Mouse (Mus musculus): ENCODE data around the gene Prpf8.
A peak's percentile ranks its signal among the peaks of the same experiment; 100 is the strongest.
"Not testable (repeated sequence)": the region's sequence is repeated elsewhere in the genome, so short reads cannot be mapped to it uniquely, and the experiment has no call there.

The Prpf8 gene

DNA sequence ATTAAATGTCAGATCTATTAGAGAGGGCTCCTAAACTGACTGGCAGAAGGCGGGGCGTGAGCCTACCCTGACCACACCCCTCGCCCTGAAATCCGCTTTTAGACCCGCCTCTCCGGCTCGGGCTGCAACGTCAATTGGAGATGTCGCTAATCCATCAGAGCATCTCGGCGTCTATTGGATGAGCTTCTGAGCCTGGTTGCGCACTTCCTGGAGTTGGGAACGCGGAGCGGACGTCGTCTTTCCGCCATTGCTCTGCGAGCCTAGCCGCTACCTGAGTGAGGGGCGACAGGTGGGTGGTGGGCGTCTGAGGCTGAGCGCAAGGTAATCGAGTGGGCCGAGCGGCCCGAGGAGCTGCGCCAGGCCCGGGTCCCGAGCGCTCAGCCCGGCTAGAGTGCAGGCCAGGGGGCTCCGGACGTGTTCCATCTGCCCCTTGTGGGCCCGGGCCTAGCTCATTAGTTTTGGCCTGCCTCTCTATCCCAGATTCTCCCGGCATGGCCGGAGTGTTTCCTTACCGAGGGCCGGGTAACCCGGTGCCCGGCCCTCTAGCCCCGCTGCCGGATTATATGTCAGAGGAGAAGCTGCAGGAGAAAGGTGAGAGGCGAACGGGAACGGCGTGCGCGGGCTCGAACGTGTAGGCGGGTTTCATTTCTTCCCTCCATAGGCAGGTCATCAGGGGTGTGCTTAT, at the start of gene Prpf8:
Gene Prpf8, plus strand, starts transcription at position 216 of the 685 bp plus-strand sequence.
- DNase-seq (ENCODE audit: low read depth, low spot score) = peak; percentile 96

DNA sequence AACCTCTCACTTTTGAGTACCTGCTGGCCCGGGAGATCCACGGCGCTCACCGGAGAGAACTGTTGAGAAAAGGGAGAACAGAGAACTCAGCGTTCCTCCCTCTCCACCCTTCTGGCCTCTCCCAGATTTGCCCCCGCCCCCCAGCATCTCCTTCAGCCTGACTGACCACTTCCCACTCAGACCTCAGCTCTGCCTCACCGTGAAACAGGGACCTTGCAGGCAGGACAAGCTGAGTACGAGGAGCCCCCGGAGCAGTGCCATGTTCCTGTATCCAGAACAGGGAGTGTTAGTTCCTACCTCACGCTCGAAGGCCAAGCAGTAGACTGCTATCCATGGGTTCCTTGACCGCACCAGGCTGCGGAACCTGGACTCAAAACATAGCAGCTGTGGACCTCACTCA, 48.4 kb upstream of the Prpf8 start:
- DNase-seq (ENCODE audit: low read depth, low spot score) = no peak

DNA sequence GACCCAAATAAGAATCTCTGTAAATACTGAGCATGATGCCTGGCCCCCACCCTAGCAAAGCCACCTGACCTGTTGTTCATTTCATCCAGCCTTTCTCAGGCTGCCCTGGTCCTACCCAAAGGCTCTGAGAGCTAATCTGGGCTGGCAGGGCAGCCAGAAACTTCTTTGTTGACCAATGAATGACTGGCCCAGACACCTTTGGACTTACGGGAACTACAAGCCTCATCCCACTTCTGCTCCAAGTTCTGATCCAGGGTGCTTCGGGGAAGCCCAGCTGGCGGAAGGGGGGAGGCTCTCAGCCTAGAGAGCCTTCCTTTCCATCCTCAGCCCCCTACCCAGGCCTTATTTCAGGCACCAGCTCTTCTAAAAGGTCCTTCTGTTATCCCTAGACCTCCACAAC, 47.8 kb upstream of the Prpf8 start:
- no peak for DNase-seq (ENCODE audit: low read depth, low spot score)

DNA sequence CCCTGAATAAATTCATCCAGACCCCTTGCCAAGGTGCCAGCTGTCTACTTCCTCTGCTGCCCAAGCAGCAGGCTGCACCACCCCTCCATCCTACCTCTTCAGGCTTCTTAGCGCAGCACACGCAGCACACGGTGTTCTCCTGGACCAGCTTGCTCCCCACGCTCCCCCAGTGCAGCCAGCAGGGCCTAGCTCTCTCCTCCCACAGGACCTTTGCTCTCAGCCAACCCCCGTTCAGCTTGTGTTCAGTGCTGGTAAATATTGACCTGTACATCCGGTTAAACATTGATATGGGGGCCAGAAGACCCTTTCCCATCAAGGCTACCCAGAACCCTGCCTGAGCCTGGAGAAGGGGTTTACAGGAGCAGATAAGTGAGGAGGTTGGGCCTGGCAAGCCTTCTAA, 47.3 kb upstream of the Prpf8 start, which contains the start of gene Serpinf2:
Gene Serpinf2, minus strand, starts transcription at position 229 of the 400 bp plus-strand sequence.
- no peak for DNase-seq (ENCODE audit: low read depth, low spot score)

DNA sequence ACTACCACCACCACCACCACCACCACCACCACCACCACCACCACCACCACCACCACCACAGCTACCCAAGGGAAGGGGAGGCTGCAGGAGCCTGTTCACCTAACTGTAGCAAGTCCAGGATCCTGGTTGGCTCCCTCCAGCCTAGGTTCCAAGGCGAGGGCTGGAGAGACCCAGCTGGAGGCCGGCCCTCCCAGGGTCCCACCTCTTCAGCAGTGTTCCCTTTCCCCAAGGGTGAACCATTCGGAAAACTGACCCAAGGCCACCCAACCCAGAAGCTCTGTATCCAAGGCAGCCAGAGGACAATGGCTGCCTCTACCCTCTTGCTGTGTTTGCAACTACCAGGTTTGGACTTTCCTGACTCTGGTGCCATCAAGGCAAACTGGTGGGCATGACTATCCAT, 46.7 kb upstream of the Prpf8 start:
- DNase-seq (ENCODE audit: low read depth, low spot score) = no peak

DNA sequence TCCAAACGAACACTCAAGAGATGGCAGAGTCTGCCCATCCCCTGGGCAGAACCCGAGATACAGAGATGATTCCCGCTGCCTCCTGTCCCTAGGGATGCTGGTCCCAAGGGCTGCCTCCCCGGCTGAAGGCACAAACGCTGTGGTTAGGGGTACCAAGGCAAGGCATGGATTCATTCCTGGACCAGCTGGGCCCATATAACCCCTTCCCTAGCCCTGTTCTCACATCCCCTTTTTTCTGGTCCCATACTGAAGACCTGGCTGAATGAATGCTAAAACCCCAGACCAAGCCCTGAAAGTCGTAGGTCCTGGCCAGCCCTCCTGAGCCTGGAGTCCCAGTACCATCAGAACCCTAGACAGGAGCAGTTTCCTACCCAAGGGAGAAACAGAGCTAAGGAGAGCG, 45.6 kb upstream of the Prpf8 start:
- no peak for DNase-seq (ENCODE audit: low read depth, low spot score)

DNA sequence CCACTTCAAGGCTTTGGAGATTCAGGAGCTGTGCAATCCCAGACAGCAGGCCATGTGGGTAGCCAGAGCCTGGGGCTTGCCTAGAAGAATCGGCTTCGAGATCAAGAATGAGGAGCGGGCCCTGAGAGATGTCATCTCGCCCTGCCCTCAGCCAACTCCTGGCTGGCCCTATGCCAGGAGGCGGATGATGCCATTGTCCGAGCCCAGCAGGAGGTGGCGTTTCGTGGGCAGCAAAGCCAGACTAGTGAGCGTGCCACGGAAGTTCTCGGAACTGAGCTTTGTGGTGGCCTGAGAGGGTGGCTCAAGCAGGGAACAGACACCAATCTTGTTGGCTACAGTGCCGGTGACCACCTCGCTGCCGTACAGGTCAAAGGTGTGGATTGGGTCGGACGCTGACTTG, 45.0 kb upstream of the Prpf8 start:
- no peak for DNase-seq (ENCODE audit: low read depth, low spot score)

DNA sequence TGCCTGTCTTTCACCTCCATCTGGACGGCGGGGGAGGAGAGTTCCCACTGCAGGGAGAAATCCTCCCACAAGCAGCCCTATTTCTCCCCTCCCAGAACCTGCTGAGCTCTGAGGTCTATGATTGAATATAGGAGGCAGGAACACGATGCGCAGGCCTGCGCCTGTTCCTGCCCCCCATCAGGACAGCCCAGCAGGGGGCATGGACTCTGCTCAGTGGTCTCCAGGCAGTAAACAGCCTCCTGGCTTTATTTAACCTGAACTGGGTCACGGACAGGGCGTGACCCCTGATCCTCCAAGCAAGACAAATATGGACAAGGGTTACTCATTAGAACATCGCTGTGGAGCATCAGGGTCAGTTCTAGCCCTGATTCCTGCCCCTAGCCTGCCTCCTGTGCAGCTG, 42.9 kb upstream of the Prpf8 start:
- no peak for DNase-seq (ENCODE audit: low read depth, low spot score)

DNA sequence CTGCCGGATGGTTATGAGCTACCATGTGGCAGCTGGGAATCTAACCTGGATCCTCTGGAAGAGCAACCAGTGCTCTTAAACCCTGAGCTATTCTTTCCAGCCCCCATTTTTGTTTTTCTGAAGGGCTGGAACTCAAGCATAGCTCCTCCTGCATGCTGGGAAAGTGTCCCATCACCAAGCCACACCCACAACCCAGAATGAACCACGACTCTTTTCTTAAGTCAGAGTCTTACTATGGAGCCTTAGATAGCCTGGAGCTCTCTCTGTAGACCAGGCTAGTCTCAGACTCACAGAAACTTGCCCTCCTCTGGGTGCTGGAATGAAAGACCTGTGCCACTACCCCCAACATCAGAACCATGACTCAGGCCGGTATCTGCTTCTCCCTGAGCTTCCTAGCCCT, 38.0 kb upstream of the Prpf8 start:
- peak; percentile 64 for DNase-seq (ENCODE audit: low read depth, low spot score)

DNA sequence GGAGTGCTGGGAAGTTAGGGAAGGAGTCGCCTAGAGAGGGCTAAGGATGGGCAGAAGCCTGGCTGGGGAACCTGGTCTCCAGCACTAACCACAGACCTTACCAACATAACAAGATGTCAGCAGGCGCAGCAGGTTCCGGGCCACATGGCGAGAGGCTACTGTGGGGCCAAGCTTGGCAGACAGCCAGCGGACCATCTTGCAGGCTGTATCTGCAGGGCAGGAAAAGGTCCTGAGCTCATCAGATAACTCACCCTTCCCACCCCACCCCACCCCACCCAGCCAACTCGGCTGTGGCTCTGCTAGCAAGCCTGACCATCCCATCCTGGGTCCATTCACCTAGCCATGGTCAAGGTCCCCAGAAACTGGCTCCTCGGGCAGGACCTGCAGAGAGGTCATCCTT, 36.9 kb upstream of the Prpf8 start:
- DNase-seq (ENCODE audit: low read depth, low spot score) = peak; percentile 69

DNA sequence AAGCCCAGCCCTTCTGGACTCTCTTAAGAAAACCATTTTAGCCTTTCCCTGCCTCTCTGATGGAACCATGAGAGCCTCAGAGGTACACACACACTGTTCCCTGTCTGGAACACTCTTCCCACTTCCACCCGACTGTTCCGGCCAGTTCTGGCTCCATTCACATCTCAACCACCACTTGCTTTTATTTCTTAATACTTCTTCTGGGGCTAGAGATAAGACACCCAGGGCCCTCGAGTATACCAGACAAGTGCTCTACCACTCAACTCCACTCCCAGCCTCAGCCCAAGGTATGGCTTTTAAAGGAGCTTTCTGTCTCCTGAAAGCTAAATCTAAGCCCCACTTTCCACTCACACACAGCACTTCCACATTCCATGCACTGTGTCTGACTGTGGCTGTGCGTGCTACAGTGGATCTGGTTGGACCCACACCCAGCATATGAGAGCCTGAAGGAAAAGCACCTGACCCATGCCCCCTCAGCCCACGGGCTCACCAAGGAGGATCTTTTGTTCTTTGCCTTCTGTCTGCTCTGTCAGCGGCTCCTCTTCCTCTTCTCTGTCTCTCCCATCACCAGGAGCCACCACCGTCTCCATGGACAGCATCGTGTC, 36.2 kb upstream of the Prpf8 start:
- DNase-seq (ENCODE audit: low read depth, low spot score) = peak; percentile 64

DNA sequence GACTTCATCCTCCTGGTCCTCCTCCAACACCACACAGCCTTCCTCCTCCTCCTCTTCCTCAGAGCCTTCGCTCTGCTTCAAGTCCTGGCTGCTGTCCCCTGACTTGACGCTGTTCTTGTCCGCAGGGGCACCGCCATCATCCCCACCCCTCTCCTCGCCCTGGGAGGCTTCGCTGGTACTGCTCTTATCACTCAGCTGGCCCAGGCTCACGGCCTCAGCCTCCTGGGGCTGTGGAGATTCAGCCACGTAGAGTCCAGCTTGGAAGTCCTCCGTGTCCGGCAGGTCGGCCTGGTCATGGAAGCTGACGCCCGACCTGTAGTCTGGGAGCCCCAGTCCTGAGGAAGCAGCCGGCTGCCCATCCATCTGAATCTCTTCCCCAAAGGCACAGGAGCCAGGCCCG, 35.7 kb upstream of the Prpf8 start:
- no peak for DNase-seq (ENCODE audit: low read depth, low spot score)

DNA sequence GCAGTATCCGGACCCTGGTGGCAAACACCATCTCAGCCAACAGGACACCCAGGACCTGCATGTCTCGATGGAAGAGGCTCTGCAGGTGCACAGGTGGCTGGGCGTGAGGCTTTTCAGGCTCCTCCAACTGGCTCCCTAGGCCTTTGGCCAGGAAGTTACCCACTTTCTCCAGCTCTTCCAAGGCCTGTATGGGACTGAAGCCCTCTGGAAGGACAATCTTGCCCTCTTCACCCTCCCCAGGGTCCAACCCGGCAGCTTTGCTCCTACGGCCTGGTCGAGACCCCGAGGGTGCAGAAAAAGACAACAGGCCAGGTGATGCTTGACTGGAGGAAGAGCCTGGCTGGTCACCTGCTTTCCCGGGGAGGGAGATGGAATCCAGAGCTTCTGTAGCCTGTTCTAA, 34.5 kb upstream of the Prpf8 start:
- DNase-seq (ENCODE audit: low read depth, low spot score) = no peak

DNA sequence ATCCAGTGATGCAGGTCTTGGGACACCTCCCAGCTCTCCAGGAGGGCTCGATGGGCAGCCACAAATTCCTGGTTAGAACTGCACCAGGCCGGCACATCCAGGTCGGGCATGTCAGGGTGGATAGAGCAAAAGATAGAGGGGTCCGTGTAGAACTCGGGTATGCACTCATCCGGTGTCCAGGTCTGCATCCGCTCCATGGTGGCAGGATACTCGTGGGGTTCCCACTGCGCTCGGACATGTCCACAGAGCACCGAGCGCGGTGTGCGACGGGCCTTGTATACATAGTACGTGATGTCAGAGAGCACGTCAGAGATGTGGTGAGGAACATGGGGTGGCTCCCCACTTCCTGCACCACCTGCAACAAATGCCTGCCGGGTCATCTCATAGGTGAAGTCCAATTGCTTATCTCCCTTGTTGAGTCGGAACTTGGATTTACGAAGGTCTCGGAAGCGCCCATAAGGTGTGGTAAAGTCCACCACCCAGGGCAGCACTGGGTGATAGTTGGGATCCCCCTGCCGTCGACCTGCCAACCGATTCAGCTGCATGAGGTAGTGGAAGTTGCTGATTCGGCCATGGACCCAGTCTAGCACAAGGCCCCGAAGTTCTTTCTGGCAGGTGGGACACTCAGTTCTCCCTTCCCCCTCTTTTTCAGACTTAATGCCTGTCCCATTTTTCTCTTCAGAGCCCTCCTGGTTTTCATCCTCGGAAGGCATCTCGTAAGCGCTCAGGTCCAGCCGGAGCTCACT, 33.6 kb upstream of the Prpf8 start:
- no peak for DNase-seq (ENCODE audit: low read depth, low spot score)

DNA sequence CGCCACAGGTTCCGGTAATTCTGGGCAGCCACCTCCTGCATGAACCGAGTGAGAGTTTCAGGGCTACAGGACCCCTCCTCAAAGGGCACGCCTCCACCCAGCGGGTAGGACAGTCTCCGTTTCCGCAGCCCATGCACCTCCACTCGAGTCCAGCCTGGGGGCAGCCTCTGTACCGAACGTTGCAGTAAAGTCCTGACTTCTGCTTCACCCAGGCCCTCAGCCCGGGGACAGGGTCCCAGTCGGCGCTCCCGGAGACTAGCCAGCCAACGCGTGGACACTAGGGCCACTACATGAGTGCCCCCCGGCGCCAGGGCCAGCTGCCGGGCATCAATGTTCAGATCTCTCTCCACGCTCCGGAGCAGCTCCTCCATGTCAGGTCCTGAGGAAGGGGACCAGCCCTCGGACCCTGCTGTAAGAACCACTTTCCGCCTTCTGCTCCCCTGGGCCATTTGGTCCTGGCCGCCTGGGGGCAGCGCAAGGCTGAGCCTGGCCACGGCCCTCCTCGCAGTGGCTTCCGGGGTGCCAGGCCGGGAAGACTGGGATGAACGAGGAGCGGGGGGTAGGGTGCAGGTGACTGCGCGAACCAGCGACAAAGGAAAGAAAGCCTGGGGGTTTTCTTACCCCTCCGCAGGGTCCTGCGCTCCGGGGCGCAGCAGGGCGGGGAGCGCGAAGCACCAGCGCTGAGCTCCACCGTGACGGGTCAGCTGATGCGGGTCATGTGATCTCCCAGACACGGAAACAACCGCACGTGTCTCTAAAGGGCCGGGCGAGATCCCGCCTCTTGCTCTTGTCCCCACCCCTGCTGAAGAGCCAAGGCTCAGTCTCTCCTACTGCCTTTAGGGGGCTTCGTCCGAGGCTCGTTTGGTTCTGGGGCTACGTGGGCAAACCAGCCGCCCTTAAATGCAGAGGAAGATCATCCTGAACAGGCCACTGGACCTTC, 32.4 kb upstream of the Prpf8 start, which contains the start of gene Wdr81:
Gene Wdr81, minus strand, starts transcription at position 727 of the 940 bp plus-strand sequence.
- peak; percentile 74 for DNase-seq (ENCODE audit: low read depth, low spot score)

DNA sequence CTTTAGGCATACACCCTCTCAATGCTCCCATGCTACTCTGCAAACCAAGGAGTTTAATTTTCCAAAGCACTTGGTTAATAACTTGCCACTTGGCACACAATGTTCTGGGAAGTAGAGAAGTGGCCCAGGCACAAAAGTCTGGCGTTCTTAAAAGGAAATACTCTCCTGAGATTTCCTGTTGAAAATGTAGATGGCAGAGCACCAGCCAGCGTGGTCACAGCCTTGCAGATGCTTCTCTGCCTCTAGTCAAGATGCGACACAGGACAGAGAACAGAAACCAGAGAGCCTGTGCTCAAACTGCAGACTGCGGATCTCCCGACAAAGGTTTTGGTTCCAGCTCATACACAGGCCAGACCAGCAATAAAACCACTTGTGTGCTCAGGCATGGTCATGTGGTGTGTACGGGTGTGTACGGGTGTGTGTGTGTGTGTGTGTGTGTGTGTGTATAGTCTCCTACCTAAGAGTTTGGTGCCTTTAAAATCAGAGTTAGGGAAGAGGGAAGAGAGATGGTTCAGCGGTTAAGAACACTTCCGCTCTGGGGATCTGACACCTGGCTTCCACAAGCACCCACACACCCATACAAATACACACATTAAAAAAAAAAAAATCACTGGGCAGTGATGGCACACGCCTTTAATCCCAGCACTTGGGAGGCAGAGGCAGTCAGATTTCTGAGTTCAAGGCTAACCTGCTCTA, 31.4 kb upstream of the Prpf8 start:
- DNase-seq (ENCODE audit: low read depth, low spot score) = no peak

DNA sequence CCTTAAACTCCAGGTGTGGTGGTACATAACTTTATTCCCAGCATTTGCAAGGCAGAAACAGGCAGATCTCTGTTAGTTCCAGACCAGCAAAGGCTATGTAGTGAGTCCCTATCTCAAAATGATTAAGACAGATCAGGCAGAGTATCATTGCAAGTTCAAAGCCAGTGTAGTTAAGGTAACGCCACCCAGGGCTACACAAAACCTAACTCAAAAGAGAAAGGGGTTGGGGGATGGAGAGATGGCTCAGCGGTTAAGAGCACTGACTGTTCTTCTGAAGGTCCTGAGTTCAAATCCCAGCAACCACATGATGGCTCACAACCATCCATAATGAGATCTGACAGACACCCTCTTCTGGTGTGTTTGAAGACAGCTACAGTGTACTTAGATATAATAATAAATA, 30.6 kb upstream of the Prpf8 start:
- DNase-seq (ENCODE audit: low read depth, low spot score) = not testable (repeated sequence)

DNA sequence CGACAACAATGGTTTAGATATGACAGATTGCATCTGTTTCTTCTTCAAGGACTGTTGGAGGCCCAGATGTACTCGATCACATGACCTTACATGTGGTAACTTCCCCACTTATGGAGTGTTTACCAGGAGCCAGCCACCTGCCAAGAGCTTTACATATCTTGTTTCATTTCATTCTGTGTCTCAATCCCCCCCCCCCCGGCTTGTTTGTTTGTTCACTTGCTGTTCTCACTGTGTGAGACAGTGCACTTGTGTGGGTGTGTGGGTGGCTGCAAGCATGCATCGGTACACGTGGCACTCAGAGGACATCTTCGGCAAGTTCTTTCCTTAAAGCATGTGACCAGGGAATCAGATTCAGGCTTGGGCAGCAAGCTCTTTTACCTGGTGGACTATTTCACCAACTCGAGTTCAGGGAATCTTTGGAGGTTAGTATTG, 30.2 kb upstream of the Prpf8 start:
- no peak for DNase-seq (ENCODE audit: low read depth, low spot score)

DNA sequence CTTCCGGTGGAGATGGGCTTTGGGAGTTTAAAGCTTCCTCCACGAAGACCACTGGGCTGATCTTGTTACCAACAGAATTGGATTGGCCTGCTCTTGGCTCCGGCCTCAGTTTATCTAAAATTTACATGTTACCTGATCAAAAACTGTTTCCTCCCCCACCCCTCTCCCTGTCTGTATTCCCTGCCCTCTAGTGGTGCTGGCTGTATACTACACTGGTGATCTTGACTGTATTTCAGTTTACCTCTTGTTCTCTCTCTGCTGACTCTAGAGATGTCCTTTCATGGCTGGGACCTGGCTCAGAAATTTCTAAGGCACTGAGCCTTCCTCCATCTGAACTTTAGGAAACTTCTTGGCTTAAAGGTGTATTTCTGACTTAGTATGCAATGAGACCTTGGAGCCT, 28.4 kb upstream of the Prpf8 start:
- peak; percentile 58 for DNase-seq (ENCODE audit: low read depth, low spot score)

DNA sequence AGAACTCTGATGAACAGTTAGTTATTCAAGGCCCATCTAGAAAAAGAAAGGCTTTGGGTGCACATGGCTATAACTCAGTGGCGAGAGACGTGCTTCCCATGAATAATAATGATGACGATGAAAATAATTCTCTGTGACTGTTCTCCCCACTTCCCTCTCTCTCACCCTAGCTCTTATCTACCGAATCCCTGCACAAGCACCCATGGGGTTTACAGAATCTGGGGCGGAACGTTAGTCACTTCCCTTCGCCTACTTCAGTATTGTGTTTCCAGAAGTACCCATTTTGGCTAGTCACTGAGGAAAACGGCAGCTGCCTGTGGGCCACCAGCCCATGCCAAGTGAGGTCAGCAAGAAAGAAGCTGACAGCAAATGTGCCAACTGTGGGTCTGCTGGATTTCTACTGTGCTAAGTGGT, 28.0 kb upstream of the Prpf8 start:
- no peak for DNase-seq (ENCODE audit: low read depth, low spot score)

DNA sequence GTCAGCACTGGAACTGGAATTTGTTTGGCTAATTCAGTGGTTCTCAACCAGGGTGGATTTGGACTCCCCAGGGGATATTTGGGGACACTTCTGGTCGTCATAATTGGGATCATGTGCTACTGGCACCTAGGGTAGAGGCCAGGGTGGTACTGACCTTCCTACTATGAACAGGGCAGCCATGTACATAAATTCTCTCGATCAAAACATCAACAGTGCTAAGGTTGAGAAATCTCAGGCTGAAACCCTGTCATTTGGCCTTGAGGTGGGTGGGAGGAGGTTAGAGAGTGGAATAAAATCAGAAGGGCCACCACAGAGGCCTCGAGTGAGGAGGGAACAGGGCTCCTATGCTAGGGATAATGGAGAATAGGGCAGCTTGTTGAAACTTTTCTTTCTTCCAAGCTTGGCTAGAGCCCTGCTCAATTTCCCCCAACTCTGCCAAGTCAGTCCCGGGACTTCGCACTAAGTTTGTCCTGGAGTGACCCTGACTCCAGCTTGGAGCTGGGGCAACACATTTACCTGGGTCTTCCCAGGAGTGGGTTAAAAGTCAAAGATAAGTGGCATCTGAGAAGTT, 27.4 kb upstream of the Prpf8 start:
- DNase-seq (ENCODE audit: low read depth, low spot score) = no peak
